Mouse (Mus musculus) olfactory bulb, adult 2 months (tissue): ENCODE results near the gene Ppp2r5d.

Experiments used
- CTCF ChIP-seq: fragments of 200-500 bp; IDR thresholded peaks from 2 replicates; pipeline ENCODE4 v1.5.1; 2012; ENCODE audit warnings: low read depth, mild to moderate bottlenecking, low read length, moderate library complexity; ENCODE audit not compliant: insufficient read depth
- POLR2A ChIP-seq: fragments of 200-500 bp; IDR thresholded peaks from 2 replicates; pipeline ENCODE4 v1.6.1; 2012; ENCODE audit warnings: mild to moderate bottlenecking, low read depth, low read length, moderate library complexity; ENCODE audit not compliant: insufficient read depth

- TF ChIP-seq CTCF (no peak), POLR2A (no peak)
These were observed 10.3 kb downstream of the Ppp2r5d start for GRCm38 (mm10) chr17:46694517-46695063.
